Mouse (Mus musculus) Muller cell, postnatal 12 days (primary cell): ENCODE measurements around the gene Prkch.

Experiments
- DNase-seq: peaks from one replicate; pipeline ENCODE4 v3.0.0-alpha.2; 2015; ENCODE audit errors: inconsistent ontology term

Gene Prkch

DNA sequence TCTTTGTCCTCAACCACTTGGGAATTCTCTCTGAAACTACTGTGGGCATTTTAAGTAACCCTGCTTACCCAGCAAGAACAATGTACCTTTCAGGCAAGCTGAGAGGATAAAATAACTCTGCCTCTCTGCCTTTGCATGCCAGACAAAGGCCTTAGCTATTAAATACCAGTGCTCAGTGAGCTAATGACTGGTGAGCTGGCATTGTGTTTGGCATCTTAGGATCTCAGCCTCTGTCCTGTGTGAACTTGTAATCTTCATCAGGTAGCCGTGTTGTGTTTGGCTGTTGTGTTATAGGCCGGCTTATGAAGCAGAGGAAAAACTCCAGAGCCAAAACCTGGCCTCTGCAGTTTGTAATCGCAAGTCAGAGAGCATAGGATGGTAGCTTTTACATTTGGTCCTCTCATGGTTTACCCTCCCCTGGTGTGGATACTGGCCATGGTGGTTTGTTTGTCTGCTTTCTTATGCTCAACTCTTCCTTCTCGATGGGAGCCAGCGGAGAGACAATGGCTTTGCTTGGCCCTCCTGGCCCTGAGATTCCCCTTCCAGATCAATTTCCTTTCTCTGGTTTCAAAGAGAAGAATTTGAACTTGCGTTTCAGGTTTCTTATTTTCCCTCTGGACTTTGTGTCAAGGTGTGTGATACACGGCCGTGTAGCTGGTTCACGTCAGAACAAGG lies 170.0 kb downstream of the Prkch start:
- DNase-seq = peak; percentile 68

DNA sequence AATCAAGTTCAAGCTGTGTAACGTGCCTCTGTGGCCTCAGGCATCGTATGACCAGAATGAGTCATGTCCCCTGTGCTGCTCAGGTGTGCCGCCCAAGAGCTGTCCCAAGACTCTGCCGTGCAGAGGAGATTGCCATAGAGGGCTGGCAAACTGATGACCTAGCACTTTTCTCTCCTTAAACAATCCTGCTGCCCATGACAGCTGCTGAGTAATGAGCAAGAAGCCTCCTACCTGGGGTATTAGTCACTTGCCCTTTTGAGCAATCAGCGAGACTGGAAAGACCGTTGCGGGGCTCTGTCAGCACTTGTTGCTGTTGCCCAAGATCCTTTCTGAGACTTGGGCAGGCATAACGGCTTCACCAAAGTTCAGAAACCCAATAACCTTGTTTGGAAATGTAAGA lies 171.1 kb downstream of the Prkch start:
- DNase-seq = no peak

- DNase-seq = no peak
These were observed 171.9 kb downstream of the Prkch start for GRCm38 (mm10) chr12:73756527-73756926.

GRCm38 (mm10) chr12:73762001-73762400 lies 177.4 kb downstream of the Prkch start:
- peak; percentile 55 for DNase-seq

- DNase-seq = no peak
These were observed 178.2 kb downstream of the Prkch start for GRCm38 (mm10) chr12:73762762-73763161.

DNA sequence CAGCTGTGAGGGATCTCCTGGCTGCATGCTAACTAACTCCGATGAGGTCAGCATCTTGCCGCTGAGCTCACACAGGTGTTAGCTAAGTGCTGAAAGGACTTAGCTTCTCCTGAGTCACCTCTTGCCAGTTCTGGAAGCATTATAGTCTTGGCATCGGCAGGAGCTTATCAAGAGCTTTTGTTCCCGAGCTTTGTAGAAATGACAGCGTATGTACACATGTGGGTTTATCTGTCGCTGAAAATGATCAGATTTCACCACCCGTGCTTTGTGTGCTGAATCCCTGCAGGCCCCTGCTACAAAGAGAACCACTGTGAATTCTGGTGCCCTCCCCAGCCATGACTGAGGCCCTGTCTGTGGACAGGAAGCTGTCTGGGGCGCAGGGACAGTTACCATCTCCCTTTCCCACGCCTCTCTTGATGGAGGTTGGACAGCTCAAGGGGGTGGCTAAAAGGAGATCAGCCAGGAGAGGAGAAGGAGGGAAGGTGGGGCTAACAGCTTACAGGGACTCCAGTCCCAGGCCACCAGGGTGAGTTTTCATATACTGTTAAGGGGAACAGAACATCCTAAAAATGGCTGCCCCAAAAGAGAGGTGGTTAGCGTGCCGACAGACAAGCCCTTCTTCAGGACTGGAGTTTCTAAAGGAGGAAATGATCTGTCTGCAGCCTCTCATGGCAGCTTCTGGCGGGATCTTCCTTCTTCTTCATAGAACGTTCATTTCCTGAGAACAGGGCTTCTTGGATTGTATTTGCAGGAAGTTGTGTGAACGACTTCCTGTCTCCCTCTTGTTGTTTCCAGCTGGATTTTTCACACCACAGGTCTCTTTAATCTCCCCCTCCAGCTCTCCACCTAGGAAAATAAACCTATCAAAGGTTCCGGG lies 180.3 kb downstream of the Prkch start:
- no peak for DNase-seq

DNA sequence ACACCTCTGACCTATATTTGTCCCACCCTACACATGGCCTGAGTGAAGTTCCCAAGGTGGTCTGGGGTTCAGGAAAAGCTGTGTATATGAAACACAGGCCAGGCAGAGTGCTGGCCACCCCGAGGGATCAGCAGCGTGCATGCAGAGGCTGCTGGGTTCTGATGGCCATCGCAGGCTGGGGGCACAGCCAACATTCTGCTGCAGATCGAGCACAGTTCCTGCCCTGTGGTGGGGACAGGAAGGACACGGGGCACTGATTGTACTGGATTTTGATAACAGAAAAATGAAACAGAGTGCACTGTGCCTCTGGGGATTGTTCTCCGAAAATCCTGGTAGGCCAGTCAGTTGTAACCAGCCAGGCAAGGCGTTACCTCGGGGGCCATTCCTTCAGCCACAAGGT lies 181.6 kb downstream of the Prkch start:
- no peak for DNase-seq

DNA sequence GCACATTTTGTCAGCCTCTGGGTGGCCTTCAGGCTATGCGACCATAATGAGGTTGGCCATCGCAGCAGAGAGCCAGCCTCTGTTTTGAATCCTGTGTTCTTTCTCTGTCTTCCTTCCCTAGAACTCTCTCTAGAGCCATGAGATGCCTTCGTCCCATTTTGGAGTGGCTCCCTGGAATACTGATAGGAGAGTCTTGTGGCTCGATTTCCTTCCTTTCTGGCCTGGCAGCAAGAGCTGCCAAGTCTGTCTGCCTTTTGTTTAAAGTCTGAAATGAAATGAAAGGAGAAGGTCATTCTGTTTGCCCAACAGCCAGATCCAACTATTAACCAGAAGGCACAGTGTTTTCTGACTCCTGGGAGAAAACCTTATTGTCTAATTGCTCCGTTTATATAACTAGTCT lies 184.2 kb downstream of the Prkch start:
- DNase-seq = peak; percentile 75

- DNase-seq = no peak
These were observed 184.9 kb downstream of the Prkch start for GRCm38 (mm10) chr12:73769536-73769935.

GRCm38 (mm10) chr12:73770771-73771170 lies 186.2 kb downstream of the Prkch start:
- DNase-seq = peak; percentile 70

DNA sequence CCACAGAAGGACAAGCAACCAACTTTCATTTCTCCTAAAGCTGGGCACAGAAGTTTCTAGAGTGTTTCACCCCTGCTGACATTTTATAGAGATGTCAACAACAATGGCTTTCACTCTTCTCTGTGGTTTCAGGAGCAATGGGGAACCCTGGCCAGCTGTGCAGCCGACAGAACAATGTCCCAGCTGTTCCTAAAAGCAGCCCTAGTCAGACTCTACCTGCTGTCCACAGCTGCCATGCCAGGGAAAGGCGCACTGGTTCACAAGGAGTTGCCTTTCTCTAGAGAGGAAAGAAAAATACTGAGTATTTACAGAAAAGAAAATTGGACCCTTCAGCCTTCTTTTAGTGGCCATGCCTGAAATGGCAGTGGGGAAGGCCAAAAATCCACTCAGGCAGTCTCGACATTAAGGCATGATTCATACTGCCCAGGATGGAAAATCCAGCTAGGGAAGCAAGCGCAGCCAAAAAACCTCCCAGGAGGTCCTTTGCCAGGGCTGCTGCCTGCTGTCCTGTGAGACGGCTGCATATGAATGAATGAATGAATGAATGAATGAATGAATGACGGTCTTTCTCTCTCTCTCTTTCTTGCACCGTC lies 190.3 kb downstream of the Prkch start:
- no peak for DNase-seq

GRCm38 (mm10) chr12:73776401-73776945 lies 191.9 kb downstream of the Prkch start:
- no peak for DNase-seq

DNA sequence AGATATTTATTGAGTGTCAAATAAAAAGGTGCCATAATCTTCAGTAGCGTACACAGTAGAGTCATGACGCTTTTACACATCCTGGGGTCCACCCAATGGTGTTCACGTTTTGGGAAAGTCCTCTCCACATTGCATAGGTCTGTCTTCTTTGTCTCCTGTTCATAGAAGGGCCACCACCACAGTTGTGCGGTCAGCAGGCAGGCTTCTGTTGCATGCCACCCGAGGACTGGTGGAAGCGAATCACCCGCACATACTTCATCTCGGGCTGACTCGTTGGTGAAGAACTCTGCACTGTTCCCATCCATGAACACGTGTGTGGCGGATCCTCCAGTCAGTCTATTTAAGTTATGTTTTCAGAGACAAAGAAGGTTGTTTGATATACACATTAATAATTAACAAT lies 193.1 kb downstream of the Prkch start:
- DNase-seq = no peak

DNA sequence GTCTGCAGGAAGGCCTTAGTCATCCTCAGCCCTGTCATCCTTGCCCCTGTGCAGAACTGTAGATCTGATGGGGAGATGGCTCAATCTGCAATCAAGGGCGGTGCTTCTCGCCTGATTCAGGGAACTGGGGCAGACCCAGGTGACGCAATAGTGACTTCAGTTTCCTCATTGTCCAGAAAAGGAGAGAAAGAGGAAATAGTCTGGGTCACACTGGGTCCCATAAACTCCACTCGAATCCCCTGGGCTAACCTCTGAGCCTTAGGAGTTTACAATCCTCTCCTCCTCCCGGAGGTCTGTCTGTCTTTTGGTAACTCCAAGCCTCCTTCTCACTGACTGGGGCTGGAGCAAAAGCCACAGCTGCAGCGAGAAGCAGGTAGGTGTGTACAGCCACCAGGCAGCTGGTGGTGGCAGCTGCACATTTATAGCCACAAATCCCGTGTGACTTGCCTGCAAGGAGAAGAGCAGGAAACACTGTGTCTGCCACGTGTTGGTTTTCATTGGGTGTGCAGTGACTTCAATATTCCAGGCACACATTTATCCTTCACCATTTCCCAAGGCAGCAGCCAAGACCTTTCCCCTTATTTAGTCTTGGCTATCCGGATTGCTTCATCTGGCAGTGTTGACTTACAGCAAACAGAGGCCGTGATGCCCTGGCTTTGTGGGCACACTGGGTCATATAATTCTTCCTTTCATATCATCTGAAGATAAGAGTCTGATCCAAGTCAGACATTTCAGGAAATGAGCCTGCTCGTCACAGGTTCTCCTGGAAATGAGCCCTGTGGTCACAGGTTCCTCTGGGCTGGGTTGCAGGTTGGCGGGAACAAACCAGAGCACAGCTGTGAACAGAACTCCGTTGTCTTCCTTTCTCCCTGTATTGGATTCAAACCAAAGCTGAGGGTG lies 195.0 kb downstream of the Prkch start:
- DNase-seq = no peak

GRCm38 (mm10) chr12:73781425-73782032 lies 196.9 kb downstream of the Prkch start:
- DNase-seq = no peak

DNA sequence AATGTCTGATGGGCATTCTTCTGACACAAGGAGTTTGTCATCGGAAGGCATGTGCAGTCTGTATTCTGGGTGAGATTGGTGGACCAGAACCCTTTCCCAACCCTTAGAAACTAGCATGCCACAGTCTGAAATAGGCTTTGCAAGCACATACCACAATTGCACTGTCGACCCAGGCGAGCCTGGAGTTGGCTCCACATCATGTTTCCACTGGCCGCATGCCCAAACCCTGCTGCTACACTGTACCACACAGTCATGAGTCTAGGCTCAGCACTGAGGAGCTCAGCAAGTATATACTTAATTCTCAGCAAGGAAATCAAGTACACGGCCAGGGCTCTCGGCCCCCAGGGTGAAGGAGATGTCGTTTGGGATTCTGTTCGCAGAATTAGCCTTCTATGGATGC lies 202.3 kb downstream of the Prkch start:
- peak; percentile 91 for DNase-seq

- no peak for DNase-seq
These were observed 204.3 kb downstream of the Prkch start for GRCm38 (mm10) chr12:73788850-73789249.

DNA sequence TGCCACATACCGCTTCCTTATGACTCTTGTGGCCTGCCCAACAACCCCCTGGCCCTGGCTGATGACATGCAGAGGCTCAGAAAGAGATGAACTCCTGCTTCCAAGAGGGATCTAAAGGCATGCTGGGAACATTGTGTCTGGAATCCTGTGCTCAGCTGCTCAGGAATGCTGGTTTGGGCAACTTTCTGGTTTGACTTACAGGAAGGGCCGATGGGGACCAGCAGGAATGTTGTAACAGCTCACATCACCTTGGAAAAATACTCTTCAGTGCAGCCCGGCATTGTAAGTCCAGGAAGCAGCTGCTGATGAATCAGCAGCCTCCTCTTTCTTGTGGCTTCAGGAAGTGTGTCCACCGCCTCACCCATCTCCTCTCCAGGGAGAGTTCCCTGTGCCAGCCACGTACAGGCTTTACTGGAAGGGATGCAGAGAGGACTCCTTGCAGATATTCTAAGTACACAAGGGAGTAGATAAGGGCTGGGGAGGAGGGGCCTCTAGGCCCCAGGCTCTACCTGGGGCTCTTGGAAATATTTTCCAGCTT lies 206.0 kb downstream of the Prkch start:
- DNase-seq = peak; percentile 90

- DNase-seq = no peak
These were observed 208.6 kb downstream of the Prkch start for GRCm38 (mm10) chr12:73793216-73793615.

DNA sequence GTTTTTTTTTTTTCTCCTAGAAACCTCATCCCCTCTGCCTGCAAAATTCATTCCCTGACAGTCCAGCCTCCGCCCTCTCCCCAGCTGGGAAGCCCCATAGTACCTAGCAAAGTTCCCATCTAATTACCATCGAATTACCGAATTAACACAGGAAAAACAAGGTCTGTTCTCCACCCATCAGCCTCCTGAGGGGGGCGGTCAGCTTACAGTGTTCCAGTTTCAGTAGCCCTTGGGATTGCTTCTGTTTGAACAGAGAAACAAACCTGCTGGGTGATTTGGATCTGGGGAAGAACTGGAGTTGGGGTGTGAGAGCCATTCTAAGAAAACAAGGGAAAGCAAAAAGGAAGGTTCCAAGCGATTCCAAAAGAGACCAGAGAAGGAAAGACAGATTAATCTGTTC lies 209.1 kb downstream of the Prkch start:
- DNase-seq = no peak
